Mouse (Mus musculus) kidney, adult 8-10 months (tissue): ENCODE data around the gene Cep41.

Experiments used
- DNase-seq, 2 experiments: peaks; one replicate each; pipeline ENCODE4 v3.0.0; 2022

Gene Cep41

DNA sequence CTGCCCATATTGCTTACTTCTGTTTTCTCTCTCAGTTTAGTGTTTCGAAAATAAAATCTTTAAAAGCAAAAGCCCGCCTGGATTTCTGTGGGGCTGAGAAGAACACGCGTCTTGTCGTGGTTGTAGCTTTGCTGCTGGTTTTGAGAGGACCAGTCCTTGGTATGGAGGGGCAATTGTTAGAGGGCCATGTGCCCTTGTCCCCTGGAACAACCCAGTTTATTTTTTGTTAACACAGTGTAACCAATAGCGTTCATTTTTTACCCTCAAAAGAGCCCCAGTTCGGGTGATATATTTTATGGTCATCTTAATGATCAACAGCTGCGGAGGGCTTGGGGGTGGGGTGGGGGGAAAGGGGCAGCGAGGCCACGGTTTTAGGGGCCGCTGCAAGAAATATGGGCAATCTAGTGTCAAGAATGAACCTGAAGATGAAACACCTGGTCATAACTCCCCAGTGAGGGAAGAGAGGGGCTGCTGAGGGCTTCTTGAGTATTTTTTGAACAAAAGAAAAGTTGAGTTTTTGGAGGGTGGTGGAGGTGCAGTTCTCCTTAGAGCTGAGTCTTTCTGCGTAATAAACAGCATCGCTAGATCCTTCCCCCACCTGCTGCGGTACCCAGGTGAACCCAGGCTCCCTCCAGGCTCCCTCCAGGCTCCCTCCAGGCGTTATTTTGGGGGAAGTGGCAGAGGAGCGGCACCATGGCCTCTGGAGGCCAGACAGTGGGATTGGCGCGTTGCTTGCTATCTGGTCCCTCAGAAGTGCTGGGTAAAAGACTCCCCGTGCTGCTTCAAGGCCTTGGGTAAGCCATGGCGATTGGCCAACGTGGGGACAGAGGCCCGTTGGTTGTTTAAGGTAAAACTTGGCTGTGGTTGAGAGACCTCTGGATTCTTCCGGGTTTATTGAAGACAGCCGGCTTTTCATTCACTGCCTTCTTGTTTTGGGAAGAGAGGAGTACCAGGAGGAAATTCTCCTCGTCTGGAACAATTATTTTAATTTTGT is 17.1 kb upstream of the Cep41 start:
- DNase-seq = no peak

DNA sequence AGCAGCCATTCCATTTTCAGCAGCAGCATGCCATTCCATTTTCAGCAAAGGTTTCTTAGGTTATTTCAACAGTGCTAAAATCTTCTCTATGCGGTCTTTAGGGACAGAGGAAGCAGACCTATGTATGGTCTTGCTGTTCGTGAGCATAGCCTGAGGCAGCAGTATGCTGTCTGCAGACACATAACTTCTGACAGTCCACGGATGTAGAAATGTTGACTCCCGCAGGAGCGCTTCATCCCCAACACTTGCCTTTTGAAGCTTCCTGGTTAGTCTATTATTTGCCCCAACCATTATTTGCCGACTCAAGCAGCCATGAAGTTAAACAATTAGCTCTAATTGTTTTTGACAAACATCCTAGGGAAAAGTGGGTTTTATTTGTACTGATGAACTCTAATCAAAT is 15.6 kb upstream of the Cep41 start:
- no peak for DNase-seq

DNA sequence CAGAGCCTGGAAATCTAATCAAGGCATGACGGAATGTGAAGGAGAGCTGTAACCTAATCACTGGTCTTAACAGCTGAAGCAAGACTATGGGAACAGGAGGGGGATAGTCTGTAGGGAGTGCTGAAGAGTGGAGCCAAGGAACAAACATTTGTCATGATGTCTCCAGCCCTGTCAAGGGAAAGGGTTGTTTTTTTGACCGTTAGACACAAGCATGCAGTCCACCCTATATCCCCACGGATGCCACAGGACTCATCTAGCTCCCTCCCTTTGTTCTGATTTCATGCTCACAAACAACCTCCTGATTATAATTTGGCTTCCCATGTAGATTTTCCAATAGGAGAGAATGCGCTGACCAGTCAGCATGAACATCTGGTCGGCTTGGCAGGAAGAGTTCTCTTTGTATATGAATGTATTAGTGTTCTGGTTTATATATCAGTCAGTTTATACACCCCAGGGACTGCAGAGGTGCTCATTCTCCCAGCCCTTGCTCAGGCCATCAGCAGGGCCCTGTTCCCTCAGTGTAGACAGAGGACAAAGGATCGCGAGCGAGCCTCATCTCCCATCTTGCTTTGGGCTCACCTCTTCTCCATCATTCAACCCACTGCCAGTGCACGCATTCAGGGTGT is 10.5 kb upstream of the Cep41 start:
- no peak for DNase-seq

DNA sequence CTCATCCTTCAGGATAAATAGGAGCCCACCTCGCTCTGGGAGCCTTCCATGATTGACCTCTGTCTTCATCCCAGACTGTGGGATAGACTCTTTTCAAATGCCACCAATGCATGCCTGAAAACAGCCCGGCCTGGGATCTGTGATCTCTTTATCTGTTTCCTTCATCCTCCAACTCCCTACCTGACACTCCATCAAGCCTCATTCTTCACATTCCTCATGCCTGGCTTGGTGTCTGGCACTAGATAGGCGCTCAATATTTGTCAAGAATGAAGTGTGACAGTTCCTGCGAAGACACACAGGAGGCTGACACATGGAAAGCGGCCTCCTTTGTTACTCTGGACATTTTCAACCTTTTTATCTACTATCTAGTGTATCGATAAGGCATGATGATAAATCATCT is 9.9 kb upstream of the Cep41 start:
- no peak for DNase-seq

DNA sequence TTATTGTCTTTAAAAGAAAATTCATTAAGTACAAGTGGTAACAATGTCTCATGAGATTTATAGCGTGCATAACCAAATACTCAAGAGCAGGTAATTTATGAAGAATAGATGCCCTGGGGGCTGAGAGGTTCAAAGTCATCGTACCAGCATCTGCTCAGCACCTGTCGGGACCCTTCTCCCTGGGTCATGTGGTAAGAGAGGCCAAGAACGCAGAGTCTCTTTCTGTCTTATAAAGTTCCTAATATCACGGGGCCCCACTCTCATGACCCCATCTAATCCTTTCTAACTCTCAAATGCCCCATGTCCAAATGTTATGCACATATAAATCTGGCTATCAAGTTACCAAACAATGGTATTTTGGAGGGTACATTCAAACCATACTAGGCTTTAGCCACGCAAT is 9.3 kb upstream of the Cep41 start:
- DNase-seq = no peak

DNA sequence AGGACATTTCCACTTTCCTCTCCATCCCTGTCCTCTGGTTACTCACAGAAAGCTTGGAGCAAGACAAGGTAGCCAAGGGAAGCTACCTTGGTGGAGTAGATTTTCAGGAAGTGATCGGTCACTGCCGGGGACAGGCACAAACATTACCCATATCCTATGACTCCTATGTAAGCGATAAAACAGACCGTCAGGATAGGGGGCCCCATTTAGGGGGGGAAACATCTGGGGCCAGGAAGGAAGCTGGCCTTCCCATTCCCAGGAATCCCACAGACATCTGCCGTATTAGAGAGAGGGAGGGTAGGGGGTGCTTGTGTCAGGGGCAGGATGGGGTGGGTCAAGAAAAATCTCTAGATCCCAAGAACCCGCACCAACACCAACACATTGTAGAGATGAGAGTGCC is 6.6 kb upstream of the Cep41 start:
- DNase-seq = no peak

DNA sequence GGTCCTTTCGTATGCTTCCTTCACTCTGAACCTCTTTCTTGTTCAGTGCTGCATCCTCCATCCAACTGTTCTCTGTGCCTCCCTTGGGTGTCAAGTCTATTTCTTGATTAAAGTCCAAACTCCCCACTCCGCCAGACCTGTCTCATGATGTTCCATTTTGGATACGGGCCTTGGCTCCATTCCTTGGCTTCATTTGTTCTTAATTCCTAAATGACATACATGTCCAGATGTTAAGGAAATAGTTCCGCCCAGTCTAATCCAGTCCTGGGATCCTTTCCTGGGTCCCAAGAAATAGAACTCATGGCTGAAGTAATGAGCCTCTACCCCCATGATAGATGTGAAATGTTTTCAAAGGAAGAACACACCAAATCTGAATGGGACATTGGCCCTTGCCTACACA is 4.5 kb upstream of the Cep41 start:
- DNase-seq = no peak

DNA sequence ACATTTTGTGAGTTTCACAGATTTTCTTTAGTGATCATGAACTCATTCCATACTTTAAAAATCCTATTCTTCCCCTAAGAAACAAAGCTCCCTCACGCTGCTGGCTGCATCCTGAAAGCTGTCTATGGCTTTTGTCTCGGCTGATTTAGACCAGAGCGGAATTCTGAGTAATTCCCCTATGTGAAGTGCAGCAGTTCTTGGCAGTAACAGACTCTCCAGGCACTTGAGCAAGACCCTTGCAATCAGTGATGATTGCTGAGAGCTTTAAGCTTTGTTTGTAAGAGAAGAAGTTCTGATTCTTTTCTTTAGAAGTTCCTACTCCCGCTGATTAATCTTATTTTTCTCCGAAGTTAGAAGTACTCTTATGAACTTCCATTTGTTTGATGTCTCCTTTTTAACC is 3.9 kb upstream of the Cep41 start:
- no peak for DNase-seq

DNA sequence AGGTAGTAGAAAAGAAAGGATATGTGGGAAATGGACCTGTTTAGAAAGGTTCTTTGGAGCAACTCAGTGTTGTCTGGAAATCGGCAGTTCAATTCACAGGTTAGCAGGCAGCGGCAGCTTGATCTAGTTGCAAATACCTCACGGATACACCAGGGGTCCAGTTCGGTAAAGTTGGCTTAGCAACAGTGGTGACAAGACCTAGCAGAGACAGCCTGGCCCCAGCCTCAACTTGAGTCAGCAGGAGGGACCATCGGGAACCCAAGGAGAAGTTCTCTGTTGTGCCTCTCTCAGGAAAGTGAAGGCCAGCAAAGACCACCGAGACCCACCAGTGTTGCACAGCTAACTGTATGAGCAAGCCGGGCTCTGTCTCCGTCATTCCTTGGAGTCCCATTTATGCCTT is 1.6 kb upstream of the Cep41 start:
- no peak for DNase-seq

DNA sequence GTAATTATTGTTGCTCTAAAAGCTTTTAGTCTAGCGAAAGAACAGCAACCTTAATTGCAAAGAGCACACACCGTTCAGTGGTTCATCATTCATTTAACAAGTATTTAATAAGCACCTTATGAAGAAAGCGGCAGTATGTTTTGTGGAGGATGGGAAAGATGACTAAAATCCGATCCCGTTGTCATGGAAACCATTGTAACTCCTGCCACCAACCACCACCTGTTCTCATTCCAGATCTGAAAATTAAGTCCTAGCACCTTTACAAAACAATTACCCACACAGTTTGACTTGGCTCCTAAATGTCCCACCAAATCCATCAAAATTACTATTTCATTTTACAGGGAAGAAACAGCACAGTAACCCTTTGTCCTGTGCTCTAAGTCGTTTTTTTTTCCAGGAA is 660 bp upstream of the Cep41 start:
- DNase-seq = no peak

DNA sequence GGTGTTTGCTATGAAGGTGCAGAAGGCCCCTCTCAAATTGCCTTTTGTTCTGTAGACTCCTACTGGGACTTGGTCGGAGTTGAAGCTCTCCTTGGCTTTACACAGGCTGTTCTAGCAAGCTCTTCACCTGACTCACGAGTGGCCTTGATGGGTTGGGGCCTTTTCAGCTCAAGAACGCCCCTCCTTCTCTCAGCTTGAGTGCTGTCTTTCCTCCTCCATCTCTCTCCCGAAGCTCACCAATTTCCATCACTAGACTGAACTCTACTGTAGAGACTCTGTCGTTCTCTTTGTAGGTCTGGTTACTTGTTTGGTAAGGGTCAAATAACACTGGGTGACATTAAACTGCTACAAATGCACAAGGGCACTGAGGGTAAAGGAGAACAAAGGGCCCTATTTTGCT is 723 bp downstream of the Cep41 start:
- DNase-seq = no peak

DNA sequence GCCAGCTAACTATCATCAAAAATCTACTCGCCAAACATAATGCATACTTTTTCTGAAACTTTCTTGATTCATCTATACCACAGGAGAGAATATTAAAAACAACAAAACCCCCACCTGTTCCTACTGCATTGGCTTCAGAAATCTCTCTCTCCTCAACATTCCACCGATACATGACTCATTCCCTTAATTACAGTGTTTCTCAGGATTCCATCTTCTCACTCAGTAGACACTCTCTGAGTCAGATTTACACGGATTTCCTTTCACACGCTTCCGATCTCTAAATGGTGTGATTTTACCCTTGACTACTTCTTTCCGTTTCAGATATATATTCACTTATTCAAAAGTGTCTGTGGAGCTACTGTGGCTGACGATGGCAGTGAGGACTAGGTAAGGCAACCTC is 6.4 kb downstream of the Cep41 start:
- DNase-seq = no peak

DNA sequence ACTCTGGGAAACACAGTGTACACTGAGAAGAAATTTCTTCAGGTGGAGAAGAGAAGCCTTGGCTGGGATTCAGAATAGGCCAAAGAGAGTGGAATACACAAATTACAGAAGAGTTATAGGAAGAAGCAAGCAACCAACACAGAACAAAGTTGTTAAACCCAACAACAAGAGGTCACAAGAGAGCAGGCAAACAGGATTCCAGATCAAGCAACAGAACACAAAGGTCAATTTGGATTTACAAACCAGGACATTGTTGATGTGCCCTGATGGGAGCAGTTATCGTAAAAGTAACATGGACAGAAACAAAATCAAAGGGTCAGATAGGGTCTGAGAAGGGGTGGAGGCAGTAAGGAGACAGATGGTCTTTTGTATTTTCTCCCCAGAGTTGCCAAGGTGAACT is 9.0 kb downstream of the Cep41 start:
- DNase-seq = no peak

DNA sequence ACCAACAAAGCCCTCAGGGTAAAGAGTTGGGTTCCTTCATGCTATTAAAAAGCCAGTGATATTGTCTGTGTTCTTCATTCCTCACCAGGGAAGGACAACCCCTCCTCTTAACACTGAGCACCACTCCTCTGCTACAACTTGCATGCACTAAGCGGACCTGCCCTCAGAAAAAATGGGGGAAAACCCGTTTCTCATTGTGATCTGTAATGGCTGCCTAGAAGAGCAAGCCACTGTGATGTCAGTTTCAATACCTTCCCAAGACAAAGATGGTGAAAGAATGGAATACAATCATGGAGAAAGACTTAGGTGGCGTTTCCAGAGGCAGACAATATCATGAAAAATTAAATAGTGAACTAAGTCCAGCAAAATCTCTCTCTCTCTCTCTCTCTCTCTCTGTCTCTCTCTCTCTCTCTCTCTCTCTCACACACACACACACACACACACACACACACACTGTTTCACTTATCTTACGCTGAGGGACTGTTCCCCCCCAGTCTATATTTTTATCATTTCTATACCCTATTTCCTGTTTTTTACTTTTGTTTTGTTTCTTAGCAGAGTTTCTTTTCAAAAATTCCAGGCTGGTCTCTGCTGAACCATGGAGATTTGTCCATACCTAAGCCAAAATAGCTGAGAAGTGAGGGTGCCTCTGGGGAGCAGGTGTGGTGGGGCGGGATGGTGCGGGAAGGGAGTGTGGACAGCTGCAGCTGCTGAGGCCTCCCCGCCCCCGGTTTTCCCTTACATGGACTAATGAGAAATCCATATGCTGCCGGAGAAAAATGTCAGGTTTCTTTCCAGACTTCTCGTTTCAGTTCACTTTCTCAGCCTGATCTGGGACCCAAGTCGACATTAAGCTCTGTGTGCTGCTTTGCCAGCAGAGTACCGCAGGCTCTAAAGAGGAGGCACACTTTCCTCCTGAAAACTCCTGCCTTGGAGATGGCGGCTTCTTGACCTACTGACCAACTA is 11.3 kb downstream of the Cep41 start:
- DNase-seq = no peak

DNA sequence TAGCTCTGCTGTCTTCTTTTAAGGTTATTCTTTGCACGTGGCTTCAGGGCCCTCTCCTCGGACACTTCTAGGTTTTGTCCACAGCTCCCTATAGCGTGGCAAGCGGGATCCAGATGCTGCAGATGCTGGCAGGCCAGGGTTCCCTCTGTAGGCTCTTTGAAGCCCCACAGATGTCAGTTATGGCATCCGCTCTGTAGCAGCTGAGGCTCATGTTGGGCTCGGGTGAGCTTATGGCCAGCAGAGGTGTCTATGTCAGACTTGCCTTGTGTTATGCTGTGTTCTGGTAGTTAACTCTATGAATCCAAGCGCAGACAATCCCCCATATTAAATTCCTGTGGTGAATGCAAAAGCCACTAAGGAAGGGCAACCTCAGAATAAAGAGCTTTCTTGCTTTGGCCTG is 13.1 kb downstream of the Cep41 start:
- no peak for DNase-seq

DNA sequence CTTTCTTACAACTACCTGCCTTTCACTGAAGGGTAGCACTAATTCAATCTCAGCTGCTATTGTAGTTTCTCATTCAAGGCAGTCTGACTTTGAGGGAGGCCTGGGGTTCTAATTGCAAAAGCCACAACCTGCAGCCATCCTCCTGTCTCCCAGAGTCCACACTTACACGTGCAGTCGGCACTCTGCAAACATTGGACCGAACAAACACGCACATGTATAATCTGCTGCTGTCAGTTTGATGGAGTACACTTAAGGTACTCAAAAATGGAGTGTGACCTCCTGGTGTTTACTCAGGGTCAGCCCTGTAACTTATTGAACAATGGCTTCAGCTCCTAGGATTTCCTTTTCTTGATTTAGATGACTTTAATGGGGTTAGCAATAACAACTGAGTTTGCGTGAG is 14.0 kb downstream of the Cep41 start:
- no peak for DNase-seq

DNA sequence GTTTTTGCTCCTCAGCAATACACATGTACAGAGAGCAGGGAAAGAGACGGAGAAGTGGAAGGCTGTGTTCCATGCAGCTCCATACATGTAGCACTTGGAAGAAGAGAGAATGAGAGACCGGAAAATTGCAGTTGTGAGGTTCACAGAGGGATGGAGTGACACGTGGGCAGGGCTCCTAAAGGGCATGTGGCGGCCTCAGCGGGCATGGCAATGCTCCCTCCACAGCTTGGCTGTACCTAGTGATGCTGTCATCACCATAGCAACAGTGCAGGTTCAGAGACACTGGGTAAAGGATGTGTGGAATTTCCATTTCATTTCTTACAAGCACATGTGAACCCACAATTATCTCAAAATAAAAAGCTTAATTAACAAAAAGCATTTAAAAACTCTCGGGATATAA is 15.1 kb downstream of the Cep41 start:
- no peak for DNase-seq

DNA sequence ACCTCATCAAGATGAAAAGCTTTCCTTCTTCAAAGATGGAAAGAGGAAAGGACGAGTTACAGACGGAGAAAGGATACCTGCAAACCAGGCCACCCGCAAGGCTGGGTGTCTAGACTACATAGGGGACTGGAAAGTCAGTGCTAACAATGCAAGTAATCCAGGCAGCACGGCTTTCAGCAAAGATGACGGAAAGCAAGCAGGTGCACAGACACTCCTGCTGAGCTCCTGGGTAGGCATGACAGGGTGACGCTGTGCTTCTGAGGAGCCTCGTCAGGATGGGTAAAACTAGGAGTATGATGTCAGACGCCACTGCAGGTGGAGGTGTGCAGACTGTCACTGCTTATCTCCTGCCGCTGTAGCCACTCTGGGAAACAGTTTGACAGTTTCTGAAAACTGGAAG is 16.0 kb downstream of the Cep41 start:
- DNase-seq = no peak

DNA sequence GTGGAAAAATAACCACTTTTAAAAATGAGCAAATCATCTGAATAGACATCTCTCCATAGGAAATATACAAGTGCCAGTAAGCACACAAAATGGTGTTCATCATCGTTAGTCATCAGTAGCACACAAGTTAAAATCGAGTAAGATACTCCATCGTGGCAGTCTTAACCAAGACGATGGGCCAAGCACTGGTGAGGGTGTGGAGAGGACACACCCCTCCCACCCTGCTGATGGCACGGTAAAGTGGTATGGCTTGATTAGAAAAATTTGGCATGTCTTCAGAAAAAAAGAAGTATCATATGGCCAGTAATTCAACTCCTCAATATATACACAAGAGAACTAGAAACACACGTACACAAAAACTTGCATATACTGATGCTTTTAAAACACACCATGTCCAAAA is 17.0 kb downstream of the Cep41 start:
- no peak for DNase-seq

DNA sequence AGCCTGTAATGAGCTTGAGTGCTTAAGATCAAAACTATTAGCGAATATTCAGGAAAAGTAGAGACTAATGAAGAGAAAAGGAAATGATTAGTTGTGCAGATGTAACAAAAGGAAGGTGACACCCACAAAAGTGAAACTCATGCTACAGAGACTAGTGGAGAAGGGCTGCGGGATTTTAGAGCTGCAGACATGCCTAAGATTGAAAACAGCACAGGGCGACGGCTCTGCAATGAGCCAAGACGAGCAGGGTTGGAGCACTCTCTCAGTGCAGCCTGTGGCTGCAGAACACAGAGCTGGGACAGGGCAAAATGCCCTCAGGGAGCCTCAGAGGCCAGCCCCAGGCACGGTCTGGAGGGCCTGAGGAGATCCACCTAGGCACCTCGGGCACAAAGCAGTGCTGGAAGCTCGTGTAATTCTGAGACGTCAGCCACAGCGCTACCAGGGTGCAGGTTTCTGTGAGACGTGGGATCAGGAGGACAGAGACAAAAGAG is 18.2 kb downstream of the Cep41 start:
- no peak for DNase-seq

DNA sequence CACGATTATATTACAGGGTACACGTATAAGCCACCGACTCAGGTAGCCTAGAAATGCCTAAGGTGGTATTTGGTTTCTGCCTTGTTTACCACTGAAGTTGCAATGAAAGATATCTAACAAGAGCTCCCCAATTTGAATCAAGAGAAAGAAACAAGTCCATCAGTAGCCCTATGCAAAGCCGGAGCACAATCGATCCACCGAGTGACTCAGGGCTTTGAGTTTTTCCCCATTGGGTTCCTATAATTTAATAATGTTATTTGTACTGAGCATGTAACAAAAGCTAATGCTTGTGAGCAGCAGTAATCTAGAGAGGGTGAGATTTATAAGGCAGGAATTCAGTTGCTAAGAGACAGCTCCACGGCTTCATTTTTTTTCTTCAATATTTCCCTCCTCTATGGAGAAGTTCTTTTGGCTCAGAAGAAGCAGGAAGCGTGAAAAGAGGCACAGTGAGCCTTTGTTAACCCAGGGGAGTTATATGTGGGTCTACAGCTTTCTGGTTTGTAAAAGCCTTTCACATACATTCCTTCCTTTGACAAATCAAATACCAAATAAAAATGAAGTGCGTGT is 18.8 kb downstream of the Cep41 start:
- DNase-seq = no peak

DNA sequence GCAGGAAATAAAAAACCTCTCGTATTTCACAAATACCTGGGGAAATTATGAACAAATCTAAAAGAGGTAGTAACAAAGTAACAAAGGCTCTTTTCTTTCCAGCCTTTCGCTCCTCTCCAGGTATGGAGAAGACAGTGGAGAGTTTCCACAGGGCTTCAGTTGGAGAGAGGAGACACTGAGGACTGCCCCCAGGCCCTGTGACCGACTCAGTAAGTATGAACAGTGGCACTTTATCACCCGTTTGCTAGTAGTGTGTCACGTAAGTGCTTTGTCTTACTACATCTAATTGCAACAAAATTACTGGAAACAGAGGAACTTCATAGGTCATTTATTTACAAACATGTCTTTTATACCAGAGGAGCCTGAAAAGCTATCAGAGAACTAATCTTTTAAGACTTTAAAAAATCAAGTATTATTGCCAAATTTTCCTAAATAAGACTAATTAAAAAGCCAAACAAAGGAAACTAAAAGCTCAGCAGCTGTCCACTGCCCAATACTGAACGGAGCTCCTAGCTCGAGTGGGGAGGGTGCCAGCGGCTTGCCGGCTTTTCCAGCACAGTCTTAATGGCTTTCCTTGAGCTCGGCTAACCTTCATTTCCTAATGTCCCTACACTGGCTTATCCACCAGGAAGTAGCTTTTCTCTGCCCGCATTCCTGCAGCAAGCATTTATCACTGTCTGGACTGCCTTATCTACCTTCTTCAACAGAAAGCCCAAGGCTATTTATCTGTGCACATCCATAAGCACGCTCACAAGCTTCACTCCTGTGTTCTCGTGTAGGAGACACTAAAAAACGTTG is 19.6 kb downstream of the Cep41 start:
- DNase-seq = no peak
